Mouse (Mus musculus): ENCODE results near the gene Gm5152.
"Not testable (repeated sequence)": the region's sequence is repeated elsewhere in the genome, so short reads cannot be mapped to it uniquely, and the experiment has no call there.

Gm5152 gene

GRCm38 (mm10) chr5:10246426-10246825 lies at the start of gene Gm5152:
Gene Gm5152 (minus strand): TSS chr5:10246526.
- DNase-seq (ENCODE audit: low read depth, low spot score) = not testable (repeated sequence)

DNA sequence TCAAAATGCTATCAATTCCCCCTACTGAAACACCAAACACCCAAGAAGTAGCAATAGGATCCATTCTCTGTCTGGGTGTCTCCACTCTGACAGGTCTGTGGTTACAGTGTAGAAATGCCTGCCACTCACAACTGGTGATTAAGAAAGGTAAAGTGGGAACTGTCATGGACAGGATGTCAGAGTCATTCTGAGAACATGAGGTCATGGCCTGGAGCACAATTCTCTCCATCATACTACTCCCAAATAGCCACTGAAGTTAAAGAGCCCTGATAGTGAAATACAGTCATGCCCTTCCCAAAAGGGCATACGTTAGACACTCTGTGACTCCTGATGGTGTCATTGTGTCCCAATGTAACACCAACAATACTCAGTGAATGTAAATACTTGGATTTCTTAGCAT lies 8.4 kb upstream of the Gm5152 start:
- not testable (repeated sequence) for DNase-seq (ENCODE audit: low read depth, low spot score)

DNA sequence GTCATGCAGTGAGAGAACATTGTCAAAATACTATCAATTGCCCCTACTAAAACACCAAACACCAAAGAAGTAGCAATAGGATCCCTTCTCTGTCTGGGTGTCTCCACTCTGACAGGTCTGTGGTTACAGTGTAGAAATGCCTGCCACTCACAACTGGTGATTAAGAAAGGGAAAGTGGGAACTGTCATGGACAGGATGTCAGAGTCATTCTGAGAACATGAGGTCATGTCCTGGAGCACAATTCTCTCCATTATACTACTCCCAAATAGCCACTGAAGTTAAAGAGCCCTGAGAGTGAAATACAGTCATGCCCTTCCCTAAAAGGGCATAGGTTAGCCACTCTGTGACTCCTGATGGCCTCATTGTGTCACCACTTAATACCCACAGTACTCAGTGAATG lies 556 bp downstream of the Gm5152 start:
- not testable (repeated sequence) for DNase-seq (ENCODE audit: low read depth, low spot score)

DNA sequence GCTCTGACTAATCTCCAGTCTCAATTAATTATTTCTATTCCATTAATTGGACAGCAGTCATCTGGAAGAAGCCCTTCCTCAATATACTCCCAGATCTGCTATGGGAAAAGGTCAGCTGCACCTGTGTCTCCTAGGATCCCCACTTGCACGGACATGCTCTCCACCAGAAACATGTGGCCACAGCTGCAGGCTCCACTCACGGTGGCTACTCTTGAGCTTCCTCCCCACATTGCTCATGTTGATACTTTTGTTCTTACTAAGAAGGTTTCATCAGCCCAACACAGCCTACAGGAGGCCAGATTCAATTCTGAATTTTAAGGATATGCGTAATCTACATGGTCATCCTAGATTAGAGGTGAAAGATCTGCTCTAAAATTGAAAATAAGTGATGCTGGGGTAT lies 5.9 kb downstream of the Gm5152 start:
- not testable (repeated sequence) for DNase-seq (ENCODE audit: low read depth, low spot score)

- DNase-seq (ENCODE audit: low read depth, low spot score) = no peak
Measured at GRCm38 (mm10) chr5:10220317-10220716, 26.0 kb downstream of the Gm5152 start.

GRCm38 (mm10) chr5:10203067-10203466 lies 43.3 kb downstream of the Gm5152 start:
- no peak for DNase-seq (ENCODE audit: low read depth, low spot score)

DNA sequence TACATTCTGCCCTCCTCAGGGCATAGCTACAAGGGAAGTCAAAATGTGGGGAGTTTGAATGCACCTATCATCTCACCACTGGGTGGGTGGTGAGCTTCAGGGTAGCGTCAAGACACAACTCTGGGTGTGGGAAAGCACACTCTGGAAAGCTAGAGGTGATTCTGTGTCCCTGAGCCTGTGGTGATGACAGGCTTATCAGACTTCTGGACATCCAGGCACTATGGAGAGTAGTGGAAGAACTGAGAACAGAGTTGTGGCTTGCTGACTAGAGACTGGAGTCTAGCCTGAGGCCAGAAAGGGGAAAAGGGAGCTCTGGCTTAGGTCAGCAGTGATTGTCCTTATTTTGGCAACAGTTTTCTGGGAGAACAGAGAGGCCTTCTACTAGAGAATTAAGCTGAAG lies 49.4 kb downstream of the Gm5152 start:
- DNase-seq (ENCODE audit: low read depth, low spot score) = no peak
